Mouse (Mus musculus) thymus, adult 2 months (tissue): ENCODE data around the gene Fthl17a.

Experiments used
- CTCF ChIP-seq: fragments of 200-500 bp; IDR thresholded peaks from 2 replicates; pipeline ENCODE4 v1.5.1; 2012; ENCODE audit warnings: mild to moderate bottlenecking, control low read depth, low read length, moderate library complexity, borderline replicate concordance; ENCODE audit not compliant: control insufficient read depth, poor library complexity, insufficient read depth; ENCODE audit errors: extremely low read depth
- POLR2A ChIP-seq: fragments of 200-500 bp; IDR thresholded peaks from 2 replicates; pipeline ENCODE4 v1.6.1; 2012; ENCODE audit warnings: mild to moderate bottlenecking, low read length, control low read depth, moderate library complexity; ENCODE audit not compliant: control insufficient read depth, poor library complexity, insufficient read depth; ENCODE audit errors: extremely low read depth

DNA sequence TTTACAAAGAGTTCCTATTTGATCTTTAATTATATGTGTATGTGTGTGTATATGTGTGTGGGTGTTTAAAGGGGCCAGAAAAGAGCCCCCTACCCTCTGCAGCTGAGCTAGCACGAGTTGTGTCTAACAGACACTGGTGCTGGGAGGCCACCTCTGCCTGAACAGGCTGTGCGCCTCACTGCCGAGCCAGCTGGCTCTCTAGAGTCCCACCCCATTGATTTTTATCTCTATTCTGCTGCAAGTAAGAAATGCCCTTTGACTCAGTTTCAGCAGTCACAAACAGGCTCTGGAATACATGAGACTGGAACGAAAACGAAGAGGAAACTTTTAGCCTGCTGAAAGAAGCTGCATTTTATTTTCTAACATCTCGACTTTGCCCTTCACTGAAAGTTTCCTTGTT is 22.8 kb downstream of the Fthl17a start:
- TF ChIP-seq CTCF, result no peak
- TF ChIP-seq POLR2A, result no peak
